Mouse (Mus musculus) adrenal gland, postnatal 36 days (tissue): ENCODE measurements around the gene Gm9918. TPM values are rescaled to one million over a fixed set of nuclear protein-coding genes. Genes with fewer than 3 reads are reported as not detected.
"Not testable (repeated sequence)": the region's sequence is repeated elsewhere in the genome, so short reads cannot be mapped to it uniquely, and the experiment has no call there.

Experiments
- DNase-seq, 2 experiments: peaks; one replicate each; pipeline ENCODE4 v3.0.0; 2021; ENCODE audit warnings: mixed read lengths in 1 of 2
- long read RNA-seq, 2 experiments: library from polyadenylated mRNA; stranded (forward); transcript quantifications; one replicate each; pipeline ENCODE4 v2.0.0; 2021; ENCODE audit warnings: borderline sequencing depth in 2 of 2
- total RNA-seq, 2 experiments: library from RNA; stranded (reverse); gene quantifications; 2 replicates each; pipeline ENCODE4 v1.2.3; 2021

Gene Gm9918
- not detected for total RNA-seq
- long read RNA-seq, experiment 1 = 0 reads
- long read RNA-seq, experiment 2 = 0 reads

DNA sequence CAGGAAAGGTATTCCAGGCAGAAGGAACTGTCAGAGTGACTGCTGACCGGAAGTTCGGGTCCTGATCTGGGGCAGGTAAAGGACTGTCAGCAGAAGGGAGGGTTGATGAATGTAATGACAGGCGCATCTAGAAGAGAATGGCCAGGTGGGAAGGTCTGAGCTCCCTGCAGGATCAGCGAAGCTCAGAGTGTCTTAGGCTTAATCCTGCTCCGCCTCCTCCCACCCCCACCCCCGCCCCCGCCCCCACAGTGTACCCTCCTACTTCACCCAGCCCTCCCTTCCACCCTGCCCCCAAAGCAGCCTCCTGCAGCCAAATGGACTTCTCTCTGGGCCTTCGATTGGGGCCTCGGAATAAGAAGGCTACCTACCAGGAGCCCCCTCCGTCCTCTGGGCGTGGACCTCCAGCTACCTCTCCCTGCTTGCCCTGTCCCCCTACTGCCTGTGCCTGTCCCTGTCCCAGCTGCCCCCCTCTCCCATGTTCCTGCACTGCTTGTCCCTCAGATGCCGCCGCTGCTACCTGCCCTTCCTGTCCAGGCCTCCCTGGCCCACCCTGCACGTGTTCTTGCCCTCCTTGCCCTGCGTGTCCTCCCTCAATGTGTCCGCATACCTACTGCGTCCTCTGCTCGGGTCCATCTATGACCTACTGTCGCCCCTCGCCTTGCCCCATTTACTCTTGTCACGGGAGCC lies at the start of gene Gm9918:
Gene Gm9918, plus strand, starts transcription at position 290 of the 687 bp plus-strand sequence.
- no peak for DNase-seq

DNA sequence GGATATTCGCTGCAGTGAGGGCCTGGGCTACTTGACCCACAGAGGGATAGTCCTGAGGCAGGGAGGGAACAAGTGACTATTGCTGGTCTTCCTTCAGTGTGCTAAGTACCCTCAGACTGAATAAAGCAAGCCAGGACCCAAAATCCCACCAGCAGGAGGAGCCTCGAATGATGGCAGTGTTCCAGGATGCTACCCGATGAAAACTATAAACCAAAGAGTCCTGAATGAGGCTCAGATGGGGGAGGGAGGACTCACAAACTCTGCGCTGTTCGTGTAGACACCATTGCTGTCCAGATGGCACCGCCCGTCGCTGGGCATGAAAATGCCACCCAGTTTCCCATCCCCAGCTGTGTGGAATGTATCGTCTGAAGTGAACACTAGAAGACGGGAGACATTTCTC lies 48.0 kb upstream of the Gm9918 start:
- DNase-seq = no peak

DNA sequence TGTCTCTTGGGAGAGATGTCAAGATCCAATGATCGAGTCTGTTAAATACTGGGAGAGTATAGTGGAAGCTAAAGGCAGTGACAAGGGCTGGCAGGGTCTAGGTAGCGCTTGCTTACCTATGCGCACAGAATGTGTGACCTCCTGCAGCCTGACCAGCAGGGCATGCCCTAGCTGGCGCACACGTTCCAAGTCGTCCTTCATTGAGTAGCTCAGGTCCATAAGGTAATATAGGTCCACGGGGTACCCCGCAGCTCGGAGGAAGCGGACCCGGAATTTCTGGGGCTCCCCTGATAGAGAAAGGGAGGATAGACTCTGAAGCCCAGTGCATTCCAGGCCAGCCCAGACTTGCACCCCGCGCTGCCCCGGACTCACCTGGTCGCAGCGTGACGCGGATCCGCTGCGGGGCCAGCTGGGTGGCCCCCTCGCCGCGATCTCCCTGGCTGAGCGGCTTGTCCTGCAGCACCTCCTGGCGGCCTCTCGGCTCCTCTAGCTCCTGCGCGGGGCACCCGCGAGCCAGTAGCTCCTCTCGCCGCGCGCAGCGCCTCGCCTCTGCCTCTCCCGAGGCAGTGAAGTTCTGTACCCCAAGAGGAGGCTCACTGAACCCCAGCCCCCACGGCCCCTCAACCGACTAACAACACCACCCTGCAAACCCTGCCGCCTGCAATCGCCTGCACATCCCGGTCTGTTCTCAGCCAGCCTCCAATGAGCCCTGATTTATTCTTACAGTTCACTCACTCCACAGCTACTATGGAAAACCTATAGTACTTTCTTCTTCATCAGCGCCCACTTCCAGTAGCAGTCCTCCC lies 46.0 kb upstream of the Gm9918 start:
- peak; percentile 89 to 93 for DNase-seq

DNA sequence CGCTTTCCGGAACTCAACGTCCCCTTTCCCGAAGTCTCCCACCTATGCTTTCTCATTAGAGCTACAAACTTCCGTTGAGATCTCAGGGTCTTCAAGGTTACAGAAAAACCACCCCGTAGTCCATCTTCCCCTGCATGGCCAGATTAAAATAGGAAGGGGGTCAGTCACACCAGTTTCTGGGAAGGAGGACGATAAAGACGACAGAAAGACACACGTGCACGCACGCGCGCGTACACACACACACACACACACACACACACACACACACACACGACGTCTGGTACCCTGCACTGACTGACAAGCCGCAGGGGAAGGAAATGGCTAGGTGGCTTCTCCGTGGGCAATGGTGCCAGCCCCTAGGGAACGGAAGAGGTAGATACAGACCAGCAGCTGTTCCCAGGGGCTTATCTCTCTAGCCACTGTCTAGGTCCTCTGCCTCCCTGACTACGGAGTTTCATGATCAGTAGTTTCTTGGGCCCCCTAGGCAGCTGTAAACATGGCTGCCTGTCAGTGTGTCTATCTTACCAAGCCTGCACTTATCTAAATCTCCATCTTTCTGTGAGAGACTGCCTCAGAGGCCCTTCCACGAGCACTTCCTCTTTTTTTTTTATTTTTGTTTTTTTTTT lies 45.3 kb upstream of the Gm9918 start:
- DNase-seq = no peak

DNA sequence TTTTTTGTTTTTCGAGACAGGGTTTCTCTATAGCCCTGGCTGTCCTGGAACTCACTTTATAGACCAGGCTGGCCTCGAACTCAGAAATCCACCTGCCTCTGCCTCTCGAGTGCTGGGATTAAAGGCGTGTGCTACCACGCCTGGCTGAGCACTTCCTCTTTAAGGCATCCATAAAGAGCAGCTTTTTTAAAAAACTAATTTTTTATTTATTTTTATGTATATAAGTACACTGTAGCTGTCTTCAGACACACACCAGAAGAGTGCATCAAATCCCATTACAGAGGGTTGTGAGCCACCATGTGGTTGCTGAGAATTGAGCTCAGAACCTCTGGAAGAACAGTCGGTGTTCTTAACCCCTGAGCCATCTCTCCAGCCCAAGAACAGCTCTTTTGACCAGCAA lies 44.7 kb upstream of the Gm9918 start:
- not testable (repeated sequence) for DNase-seq

DNA sequence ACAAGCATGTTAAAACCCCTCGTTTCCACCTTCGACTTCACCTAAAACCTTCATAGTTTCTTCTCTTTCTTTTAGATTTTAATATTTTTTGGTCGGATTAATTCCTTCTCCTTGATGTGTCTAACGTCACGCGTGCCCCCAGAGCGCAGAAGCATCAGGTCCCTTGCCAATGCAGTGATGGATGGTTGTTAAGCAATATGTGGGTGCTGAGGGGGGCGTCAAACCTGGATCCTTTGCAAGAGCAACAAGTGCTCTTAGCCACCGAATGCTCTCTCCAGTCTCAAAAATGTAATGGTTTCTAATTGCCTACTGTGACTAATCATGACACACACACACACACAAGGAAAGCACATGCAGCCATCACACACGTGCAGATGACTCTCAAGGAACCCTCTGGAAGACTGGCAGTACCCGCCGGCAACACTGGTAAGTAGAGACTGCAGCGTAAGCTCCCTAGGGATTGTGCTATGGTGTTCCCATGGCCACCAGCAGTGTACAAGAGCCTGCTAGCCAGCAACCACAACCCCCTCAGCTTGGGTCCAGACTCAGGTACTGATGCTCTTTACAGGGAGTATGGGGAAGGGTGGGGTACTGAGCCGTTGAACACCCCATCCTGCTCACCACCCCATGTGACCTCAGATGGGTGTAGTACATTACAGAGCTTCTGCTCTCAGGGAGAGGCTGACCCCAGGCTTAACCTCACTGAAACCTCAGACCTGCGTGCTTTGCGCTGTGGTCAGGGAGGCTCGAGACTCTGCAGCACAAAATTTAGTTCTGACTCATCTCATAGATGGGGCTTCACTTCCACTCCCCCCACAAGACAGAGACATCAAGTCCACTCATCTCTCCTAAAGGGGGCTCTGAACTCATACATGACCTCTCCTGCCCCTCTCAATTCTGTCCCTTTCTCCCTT lies 39.7 kb upstream of the Gm9918 start:
- no peak for DNase-seq

DNA sequence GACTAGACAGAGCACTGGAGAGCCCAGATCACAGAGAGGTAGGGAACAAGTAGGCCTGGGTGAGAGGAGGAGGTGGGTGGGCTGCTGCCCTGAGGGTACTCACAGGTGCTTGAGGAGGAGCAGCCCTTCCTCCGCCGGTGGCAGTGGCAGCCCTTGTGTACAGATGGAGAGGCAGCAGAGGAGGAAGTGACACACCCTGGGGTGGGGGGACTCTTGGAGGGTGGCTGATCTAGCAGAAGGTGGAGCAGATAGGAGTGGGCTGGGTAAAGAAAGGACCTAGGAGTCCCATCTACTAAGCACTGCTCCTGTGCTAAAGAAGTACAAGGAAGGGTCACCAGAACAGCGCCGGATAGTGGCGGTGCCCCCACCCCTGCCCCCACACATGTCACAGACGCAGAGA lies 38.6 kb upstream of the Gm9918 start, which contains the start of gene Itgb7:
Gene Itgb7, minus strand, starts transcription at position 197 of the 400 bp plus-strand sequence.
- no peak for DNase-seq

DNA sequence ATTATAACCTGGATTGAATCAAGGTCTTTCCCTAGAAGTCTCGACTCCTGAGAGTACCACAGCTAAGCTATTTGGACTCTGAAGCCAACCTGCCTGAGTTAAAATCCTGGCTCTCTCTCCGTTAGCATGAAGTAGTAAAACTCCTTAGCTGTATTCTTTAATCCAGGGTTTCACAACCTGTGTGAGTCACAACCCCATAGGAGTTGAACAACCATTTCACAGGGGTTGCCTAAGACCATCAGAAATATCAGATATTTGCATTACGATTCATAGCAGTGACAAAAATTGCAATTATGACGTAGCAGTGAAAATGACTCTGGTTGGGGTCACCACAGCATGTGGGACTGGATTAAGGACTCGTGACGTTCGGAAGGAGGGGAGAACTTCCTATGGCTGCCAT lies 37.6 kb upstream of the Gm9918 start:
- no peak for DNase-seq

DNA sequence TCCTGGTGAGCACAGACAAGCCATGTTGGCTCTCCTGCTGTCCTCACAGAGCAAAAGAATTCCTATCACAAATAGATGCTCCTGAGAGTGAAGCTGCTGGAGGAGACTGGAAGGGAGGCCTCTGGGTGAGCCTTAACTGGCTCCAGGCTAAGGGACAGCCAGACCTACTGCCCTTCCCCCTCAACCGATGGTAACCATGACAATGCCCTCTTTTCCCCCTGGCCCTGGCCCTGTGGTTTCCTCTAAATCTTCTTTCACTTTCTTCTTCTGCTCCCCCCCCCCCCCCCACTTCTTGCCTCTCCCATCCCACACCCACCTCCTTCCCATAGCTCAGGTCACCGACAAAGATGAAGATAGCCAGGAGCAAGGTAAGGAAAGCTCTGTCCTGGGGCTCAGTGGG lies 36.5 kb upstream of the Gm9918 start:
- DNase-seq = peak in 1 of 2 experiments; percentile 55

DNA sequence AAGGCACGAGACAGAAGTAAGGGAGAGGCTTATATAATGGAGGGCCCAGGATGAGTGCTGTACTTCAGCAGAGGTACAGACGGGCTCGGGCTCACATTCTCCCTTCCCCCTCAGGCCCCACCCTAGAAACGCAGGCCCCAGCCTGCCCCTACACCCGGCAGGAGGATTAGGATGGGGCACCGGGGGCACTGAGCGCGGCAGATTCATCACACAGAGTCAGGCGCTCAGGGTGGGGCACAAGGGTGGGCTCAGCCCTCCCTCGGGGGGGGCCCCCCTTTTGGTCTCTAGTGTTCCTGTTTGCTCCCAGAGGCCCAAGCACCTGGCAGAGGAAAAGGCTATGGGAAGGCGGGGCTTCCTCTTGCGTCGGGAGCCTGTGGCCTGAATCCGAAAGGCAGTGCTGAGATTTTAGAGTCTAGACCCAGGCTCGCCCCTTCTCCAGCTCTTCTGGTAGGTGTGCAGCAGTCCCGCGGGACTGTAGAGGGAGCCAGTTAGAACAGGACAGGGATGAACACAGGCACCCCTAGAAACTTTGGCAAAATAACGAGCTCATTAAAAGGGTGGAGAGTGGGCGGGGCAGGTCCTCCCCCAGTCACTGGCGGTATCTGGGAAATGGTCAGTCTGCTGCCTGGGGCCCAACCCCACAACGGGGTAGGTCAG lies 34.9 kb upstream of the Gm9918 start:
- DNase-seq = peak in 1 of 2 experiments; percentile 40

DNA sequence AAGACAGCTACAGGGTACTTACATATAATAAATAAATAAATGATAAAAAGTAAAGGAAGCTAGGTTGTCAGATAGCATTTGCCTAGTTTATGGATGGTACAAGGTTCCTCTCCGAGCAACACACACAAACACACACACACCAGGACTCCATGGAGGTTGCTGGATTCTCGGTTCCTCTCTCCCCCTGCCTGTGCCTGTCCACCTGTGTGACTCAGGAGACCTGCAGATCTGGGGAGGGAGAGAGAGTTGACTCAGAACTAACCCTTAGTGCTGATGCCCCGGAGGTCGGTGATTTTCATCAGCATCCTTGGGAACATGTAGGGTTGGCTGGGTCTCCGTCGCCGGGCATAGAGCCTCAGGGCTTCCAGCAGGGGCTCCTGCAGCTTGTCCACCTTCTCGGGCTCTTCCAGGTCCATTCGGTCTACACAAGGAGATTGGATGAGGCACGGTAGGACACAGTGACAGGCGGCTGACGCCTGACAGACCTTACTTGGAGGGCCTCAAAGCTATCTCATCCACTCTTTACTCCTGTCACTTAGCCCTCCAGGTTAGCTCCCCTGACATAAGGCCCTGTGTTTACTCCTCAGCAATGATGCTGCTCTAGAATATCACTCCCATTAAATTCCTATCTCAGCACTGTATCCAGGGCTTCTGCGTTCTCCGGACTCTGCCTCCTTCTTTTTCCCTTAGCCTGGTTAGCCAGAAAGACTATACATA lies 31.7 kb upstream of the Gm9918 start:
- no peak for DNase-seq

DNA sequence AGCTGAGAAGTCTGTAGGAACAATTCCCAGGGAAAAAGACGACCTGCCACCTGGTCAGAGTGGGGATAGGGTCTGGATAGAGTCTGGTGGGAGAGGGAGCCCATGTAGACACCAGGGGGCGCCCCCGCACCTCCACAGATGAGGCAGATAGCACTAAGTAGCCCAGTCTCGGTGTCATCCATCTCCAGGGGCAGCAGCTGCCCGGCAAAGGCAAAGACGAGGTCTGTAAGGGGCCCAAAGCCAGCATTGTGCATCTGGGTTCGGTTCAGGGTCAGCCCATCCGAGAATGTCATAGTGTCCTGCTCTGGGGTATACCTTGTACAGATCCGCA lies 31.1 kb upstream of the Gm9918 start:
- peak; percentile 85 to 92 for DNase-seq

DNA sequence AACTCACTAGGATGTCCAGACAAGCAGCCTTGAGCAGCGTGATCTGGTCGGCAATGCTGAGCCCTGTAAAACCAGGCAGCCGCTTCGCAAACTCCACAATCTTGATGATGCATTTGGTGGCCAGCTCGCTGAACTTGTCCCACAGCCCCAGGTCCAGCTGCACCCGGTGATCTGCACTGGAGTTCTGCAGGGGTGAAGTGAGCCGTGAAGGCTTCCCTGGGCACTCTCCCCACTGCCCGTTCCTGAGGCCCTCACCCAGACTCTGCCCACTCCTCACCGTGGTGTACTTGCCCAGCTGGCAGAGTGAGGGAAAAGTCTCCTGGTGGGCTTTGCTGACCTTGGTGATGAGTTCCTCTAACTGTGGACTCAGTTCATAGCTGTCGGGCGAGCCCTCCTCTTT lies 30.5 kb upstream of the Gm9918 start:
- no peak for DNase-seq

DNA sequence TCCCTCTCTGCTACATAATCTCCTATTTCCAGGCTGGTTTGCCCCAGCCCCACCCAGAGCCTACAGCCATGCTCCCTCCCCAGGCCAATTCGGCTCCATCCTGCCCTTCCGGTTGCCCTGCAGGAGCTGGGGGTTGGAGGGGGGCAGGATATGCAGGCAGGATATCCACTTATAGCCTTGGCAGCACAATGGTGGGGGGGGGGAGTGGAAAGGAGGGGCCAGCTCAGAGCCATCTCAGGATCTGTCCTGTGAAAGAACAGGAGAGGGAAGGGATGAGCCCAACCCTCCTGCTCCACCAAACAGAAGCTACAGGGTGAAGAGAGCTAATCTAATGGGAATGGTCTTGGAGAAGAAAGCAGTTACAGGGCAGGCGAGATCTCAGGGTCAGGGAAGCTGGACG lies 29.8 kb upstream of the Gm9918 start:
- peak; percentile 60 to 73 for DNase-seq

DNA sequence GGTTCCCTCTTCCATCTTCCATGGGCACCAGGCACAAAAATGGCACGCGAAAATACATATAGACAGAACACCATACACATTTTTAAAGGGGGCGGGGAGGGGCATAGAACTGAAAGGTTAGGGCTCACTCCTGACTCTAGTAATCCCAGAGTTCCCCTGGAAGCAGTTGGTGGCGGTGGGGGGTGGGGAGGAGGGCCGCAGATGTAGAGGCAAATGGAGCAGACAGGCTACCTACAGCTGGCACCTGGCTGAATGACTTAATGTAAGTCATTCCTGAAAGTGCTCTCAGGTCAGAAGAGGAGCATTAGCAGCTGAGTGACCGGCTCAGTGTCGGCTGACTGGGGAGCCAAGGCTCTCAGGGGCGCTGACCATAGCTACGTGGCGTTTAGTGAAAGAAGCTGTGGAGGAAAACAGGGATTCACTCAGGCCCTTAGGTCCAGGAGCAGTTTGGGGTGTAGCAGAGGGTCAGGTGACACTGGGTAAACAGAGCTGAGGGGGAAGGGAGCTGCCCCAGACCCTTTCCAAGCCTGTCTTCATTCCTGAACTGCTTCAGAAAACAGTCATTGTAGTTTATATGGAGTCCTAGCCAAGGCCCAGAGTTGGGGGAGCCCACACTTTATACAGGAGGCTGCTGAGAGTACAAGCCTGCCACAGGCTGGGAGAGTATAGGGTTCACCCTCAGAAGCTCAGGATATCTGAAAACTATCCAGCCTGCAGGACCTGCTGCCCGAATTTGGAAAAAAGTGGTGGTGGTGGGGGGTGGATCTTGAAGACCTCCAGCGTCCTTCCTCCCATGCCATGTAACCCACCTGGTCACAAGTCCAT lies 27.7 kb upstream of the Gm9918 start:
- DNase-seq = no peak

DNA sequence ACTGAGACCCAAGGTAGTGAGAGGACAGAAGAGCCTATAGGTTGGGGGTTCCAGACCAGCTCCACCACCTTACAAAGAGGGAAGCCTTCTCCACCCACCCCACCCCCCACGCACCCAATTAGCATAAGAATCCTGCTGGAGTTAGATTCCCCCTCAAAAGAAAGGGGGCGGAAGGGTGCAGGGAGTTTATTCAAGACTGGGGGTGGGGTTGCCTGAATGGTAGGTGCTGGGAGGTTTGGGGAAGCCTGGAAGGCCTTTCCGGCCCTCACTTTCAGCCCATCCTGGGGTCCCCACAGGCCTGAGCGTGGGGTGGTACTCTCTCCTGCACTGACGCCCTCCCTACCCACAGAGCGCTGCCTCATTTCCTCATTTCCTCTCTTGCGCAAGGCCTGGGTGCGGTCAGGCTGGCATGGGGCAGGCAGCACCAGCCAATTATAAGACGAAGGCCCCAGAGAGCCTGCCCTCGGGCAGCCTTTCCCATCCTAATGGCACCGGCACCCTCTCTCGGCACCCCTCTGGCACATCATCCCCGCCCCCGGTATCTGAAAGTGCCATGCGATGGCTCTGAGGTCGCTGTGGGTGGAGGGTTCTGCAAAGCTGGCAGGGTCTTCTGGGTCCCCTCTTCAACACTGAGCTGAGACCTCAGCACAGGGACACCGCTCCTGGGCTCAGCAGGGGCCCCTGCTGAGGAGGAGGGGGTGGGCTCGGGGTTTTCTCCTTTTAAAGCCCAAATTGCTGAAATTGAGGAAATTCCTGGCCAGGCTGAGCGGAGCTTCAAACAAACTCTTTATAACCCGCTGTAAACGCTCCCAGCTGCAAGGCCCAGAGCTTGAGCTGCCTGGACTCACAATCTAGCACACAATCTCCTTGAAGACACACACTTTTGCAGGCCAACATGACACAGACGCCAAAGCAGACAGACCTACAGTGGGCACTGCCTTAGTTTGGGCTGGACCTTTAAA lies 26.9 kb upstream of the Gm9918 start:
- DNase-seq = peak; percentile 75 to 77

DNA sequence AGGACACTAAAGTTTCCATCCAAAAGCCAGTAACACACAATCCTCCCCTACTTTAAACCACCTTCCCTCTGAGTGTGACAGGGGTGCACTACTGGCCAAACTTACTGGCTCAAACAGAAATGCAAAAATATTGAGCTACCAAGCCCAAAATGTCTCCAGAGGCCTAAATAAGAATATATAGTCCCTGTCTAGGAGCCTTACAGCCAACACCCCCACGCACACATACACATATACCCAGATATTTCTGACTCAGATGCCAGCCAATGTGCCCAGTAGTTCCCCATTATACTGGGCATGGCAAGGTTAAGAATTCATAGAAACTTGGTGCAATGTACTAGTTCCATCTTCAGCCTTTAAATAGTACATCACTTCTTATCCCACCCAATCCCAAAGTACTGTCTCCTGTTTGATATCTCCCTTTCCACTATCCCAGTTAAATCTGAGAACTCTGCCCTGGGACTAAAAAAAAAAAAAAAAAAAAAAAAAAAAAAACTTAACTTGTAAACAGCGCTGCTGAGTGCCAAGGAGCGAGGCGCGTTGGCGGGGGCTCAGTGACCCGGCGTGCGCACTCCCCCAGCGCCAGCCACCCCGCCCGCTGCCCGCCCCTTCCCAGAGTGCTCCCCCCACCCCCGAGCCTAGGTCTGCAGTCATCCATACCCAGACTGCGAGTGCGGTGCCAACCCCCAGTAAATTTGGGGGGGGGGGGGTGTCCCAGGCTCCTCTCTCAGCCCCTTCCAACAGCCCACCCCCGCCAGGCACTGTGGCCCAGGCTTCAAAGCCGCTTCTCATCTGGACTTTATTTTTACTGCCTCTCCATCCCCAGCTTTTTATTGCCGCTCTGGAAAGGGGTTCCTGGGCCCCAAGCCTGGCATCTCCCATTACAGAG lies 25.8 kb upstream of the Gm9918 start:
- peak in 1 of 2 experiments; percentile 65 for DNase-seq

DNA sequence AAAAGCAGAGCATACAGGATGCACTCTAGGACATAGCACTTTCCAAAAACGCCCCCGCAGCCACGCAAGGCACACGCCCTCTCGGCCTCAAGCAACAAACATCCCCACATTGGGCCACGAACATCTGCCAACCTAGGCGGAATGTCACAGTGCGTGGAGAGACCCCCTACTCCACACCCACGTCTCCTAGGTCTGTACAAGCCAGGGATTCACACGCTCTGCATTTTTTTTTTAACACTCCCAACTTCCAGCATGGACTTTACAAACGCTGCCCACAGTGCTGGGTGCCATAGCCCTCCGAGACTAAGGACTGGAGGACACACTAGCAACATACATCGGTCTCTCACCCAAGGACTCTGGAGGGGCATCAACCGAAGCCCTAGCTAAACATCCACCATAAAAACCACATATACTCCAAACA lies 24.9 kb upstream of the Gm9918 start:
- DNase-seq = no peak
